Mouse (Mus musculus): ENCODE data around the gene Pla2g4c.
"Not testable (repeated sequence)": the region's sequence is repeated elsewhere in the genome, so short reads cannot be mapped to it uniquely, and the experiment has no call there.

Pla2g4c gene

DNA sequence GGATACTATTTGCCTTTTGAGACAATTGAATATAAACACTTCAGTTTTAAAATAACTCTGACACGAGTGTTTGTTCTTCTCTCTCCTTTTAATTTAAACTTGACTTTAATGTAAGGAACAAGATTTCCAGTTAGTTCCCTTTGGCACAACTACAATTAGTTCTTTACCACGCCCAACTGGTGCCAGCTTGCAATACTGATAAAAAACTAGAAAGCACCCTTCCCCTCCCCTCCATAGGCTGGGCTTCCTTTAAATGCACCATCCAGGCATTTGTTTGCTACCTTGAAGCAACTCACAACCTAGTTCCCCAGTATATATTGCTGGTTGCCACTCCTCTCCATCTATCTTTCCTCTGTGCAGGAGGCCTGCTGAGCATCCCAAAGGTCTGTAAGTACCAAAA is at the start of gene Pla2g4c:
TSS of gene Pla2g4c (plus strand) at position 340 of the 400 bp plus-strand sequence.
- no peak for DNase-seq (ENCODE audit: low spot score)

DNA sequence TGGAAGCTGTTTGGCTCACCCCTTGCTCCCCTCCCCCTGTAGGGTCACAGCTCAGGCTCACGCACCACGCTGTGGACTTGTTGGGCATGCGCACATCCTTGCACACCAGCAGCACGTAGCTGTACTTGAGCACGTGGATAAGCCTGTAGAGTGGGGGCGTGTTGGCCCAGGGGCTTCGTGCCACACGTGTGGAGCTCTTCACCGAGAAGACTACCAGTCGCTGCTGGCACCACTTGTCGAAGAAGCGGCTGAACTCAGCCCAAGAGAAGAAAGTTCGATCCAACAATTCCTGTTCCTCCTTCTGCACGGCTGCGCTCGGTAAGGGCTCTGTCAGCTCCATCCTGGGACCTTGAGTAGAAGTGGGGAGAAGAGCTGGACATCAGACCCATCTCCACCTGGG is 47.4 kb upstream of the Pla2g4c start, which contains the start of gene Lig1:
TSS of gene Lig1 (plus strand) at position 203 of the 400 bp plus-strand sequence.
- DNase-seq (ENCODE audit: low spot score), result no peak

DNA sequence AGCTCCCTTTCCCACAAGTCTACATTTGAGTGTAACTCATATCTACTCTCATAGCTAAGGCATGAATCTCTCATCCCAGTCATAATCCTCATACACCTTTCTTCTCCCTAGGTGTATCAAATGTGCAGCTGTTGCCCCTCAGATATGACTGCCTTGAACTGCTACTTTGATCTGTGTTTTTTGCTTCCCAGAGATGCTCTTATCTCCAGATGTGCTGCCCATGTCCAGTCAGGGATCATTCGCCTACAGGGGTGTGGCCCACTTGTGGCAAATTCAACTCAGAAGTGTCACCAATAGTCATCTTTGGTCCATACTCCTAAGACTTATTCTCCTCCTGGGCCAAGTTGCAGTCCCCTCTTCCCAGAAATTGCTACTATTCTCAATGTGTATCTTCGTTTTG is 46.6 kb upstream of the Pla2g4c start:
- DNase-seq (ENCODE audit: low spot score), result no peak

DNA sequence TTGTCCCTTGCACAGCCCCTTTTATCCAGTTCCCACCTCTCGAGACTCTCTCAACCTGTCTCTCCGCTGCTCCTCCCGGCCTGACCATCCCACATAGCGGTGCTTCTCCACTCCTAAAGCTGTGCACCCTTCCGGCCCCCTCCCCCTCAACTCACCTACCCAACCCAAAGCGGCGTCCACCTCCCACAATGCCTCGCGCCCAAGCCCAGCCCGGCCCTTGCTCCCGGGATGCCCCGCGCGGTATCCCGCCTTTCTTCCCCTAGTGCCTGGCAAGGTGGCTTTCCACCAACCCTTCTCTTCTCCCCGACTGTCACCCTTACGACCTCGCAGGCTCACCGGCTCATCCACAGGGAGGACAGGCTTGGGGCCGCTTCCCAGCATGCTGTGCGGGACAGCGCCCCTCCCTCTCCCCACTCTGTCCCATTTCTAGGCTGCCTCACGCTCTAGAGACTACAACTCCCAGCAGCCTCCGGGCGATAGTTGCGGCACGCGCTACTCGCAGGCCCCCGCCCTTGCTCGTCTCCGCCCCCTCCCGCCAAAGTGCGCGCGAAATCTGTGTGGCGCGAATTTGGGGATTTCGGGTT is 46.1 kb upstream of the Pla2g4c start, which contains the start of gene Zswim9:
TSS of gene Zswim9 (minus strand) at position 414 of the 584 bp plus-strand sequence.
- DNase-seq (ENCODE audit: low spot score), result peak; percentile 96

DNA sequence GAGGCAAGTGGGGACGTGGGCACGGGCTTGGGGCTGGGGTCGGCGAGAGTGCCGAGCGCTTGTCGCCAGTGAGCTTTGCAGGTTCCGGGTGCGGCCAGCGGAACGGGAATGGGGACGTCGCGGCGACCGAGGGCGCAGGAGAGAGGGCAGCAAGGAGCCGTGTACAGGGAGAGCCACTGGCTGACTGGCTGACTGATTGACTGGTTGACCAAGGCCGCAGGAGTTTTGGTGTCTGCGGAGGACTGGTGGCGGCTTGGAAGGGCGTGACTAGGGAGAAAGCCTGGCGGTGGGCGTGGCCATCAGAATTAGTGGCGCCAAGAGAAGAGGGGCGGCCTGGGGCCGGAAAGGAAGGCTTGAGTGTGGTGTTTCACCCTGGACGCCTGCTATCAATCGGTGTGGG is 45.5 kb upstream of the Pla2g4c start:
- not testable (repeated sequence) for DNase-seq (ENCODE audit: low spot score)

DNA sequence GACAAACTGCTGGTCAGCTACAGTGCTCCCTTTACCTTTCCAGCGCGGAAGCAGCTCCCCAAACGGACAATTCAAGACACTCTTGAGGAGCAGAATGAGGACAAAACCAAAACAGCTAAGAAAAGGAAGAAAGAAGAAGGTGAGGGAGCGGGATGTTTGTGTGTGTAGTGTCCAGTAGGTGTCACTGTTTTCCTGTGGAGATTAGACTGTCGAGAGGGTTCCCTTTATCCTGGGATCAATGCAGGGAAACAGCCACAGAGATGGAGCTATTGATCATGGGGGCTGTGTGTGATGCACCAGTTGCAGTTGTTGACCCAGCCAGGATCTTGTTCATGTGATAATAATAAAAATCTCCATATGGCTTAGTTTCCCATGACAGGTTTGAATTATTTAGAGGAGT is 35.8 kb upstream of the Pla2g4c start:
- DNase-seq (ENCODE audit: low spot score), result no peak

DNA sequence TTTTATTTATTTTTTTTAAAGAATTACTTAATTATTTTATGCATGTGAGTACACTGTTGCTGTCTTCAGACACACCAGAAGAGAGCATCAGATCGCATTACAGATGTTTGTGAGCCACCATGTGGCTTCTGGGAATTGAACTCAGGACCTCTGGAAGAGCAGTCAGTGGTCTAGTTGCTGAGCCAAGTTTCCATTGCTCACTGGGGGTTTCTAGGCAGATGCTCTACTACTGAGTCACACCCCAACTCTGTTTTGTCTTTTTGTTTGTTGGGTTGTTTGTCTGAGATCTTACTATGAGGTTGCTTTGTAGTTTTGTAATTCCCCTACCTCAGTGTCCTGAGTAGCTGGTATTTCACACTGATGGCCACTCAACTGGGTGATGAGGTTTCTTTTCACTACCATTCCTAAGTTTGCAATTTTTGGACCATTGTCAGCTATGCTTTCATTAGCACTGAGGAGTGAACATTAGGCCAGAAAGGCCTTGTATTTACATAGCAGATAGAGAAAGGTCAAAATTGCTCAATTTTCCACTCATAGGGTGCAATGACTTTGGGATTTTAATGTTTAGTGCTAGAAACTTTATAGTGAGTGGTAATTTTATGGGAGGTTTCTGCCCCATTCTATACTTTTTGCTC is 34.3 kb upstream of the Pla2g4c start:
- no peak for DNase-seq (ENCODE audit: low spot score)

DNA sequence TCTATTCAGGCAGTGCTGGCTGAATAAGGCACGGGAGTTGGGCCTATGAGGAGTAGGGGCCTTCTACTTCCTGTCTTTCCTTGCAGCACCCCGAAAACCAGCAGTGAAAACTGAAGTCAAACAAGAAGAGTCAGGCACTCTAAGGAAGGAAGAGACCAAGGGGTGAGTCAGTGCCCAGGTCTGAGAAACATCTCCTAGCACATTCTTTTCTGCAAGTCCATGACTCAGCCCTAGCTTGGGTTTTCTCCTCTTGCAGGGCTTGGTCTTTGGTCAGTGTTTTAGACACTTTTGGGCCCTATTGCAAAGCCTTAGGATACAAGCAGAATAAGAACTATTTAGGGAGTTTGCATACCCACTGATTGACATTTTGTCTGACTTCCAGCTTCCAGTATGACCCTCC is 33.1 kb upstream of the Pla2g4c start:
- DNase-seq (ENCODE audit: low spot score), result no peak

DNA sequence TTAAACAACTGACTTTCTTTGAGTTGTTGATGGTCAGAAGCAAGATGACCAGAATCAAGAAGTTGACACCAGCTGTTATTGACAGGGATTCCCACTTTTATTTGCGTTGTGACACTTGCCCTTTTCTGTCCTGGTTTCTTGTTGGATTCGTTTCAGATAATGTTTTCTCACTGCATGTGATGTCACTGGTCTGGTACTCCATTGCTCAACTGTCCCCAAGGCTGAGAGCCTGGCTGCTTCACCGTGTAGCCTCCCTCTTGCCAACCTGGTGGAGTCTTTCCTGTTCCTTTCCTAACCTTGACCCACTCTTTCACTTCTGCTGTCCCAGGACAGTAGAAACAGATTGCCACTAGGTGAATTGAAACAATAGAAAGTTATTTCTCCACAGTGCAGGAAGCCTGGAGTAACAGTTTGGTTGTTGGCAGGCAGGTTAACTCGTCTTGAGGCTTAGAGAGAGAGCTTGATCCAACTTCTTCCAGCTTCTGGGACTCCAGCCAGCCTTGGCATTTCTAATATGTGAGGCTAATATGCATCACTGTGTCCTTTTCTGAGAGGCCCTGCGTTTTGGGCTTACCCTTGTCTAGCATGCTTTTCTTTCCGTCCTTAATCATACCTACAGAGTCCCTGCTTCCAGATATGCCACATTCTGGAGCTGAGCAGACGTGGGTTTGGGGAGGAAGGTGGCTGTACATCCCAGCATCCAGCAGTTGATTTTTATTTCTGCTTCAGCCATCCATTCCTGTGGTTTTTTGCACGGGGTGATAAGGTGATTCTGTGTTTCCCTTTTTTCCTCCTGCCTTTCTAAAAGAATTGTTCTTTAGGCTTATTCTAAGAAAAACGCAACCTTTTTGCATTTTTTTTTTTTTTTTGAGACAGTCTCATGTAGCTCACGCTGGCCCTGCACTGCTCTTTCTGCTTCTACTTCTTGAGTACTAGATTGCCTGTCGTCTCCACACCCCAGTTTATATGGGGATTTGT is 30.3 kb upstream of the Pla2g4c start:
- no peak for DNase-seq (ENCODE audit: low spot score)

DNA sequence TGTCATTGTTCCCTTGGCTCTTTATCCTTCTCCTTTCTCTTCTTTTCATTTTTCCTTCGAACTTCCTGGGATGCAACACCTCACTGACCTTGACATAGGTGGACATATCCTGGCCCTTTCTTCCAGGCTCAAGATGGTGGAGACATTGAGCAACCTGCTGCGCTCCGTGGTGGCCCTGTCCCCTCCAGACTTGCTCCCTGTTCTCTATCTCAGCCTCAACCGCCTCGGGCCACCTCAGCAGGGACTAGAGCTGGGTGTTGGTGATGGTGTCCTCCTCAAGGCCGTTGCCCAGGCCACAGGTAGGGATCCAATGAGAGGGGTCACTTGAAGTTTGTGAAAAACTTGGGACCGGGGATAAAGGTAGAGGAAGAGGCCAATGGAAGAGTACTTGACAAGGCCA is 29.2 kb upstream of the Pla2g4c start:
- no peak for DNase-seq (ENCODE audit: low spot score)

DNA sequence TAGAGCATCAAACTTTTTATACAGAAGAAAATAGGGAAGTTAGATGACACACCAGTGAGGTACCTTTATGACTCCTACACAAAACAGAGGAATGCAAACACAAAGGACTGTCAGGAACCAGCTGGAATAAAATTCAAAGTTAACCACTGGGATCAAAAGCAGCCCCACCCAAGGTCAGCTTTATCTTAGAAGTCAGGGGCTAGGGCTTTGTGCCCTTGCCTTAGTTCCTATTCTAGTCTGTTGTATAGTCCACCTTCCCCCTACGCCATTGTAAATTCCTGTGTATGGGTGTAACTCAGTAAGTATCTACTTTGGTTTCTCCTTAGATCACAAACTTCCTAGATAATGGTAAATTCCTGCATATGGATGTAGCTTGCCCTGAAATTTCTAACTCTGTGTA is 26.8 kb upstream of the Pla2g4c start:
- no peak for DNase-seq (ENCODE audit: low spot score)

DNA sequence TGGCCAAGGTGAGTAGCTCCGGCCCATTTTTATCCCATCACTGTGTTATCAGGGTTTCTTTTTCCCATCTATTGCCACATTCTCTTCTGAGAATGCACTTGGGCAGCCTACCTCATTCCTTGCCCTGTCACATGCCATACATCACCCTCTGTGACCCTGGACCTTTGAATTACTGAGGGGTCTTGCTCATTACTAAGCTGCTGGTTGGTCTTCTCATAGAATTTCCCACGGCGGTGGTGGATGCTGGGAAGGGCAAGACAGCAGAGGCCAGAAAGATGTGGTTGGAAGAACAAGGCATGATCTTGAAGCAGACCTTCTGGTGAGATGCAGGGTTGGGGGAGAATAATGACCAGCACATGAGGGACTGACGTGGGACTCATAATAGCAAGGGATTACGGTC is 25.6 kb upstream of the Pla2g4c start:
- DNase-seq (ENCODE audit: low spot score), result peak; percentile 22

DNA sequence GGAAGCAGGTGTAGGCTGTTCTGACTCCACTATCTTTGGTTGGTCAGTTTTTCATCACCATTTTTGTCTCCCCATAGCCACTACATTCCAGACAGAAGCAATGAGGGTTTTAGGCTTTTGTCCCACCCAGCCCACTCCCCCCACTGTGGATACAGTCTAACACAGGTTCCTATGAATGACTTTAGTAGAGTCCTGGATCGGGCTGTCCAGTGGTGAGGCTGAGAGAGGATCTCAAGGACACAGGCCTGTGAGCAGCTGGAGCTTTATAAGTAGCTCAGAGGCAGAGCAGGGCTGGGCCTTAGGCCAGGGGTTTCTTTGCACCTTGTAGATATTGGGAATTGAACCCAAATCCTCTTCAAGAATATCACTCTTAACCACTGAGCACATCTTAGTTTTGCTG is 22.8 kb upstream of the Pla2g4c start:
- peak; percentile 23 for DNase-seq (ENCODE audit: low spot score)

DNA sequence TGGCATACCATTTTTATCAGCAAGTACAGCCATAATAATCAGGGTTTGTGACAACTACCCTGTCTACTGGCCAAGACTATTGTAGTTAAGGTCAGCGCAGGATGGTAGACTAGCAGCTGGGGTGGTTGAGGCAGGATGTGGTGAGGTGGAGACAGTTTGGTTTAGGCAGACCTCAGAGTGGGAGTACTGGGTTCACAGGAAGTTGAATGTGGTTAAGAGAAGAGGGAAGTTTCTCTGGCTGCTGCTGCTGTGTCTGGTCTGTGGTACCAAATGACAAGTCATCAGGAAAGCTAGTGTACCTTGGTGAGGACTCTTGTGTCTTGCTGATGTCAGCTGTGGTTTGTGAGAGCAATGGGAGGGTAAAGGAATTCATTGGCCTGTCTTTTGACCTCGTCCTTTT is 21.7 kb upstream of the Pla2g4c start:
- DNase-seq (ENCODE audit: low spot score), result peak; percentile 15

DNA sequence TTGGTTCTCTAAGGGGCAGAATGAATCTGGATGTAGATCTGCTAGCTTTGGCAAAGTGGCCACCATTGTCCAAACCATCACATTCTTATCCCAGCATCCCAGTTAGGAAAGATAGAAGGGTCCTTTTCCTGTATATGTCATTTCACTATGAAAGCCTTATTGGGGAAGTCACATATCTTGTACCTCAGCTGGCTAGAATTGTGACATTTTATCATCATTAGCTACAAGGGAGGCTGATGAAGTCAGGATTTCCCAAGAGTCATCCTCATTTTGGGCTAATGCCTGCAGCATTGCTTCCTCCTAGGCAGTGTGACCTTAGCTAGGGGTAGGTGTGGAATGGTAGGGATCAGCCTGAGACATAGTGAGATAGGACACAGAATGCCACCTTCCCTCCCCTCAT is 21.1 kb upstream of the Pla2g4c start:
- no peak for DNase-seq (ENCODE audit: low spot score)

DNA sequence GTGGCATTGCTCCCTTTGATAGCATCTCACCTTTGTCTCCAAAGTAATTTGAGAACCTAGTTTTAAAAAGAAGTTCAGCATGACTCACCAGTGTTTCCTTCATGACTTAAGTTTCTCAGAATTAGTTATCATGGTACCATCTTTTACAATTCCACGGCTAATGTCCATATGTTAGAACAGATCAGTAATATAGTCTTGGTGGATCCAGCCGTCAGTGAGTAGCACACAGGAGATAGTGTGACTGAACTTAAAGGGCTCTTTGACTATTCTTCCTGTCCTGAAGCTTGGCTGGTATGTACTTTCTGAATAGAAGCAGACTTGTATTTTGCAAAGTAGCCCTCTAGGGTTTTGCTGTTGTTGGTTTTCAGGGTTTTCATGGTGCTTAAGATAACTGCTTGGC is 15.0 kb upstream of the Pla2g4c start:
- DNase-seq (ENCODE audit: low spot score), result no peak

DNA sequence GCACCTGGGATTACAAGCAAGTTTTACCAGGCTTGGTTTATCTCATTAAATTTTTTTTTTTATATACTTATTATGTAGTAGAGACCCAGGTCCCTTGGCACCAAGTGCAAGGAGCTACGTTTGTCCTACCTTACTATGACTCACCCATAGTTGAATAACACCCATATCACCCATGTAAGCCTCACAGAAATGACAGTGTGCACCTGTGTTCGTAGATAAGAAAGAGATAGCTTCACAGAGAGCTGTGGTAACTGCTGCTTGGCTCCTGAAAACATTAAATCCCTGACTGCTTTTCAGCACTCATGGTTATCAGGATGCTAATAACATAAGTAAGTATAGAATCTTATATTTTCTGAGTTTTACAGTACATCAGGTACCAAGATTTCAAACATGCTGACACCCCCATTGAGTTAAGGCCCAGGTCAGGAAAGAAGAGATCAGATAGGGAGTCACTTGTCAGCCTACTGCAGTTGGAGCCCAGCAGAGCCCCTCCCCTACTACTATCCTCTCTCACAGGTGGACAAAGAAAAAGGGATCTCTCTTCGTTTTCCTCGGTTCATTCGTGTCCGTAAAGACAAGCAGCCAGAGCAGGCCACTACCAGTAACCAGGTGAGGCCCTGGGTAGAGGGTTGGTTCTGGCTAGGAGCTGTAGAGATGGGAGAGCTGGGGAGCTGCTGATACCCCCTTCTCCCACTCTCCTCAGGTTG is 13.8 kb upstream of the Pla2g4c start:
- no peak for DNase-seq (ENCODE audit: low spot score)

DNA sequence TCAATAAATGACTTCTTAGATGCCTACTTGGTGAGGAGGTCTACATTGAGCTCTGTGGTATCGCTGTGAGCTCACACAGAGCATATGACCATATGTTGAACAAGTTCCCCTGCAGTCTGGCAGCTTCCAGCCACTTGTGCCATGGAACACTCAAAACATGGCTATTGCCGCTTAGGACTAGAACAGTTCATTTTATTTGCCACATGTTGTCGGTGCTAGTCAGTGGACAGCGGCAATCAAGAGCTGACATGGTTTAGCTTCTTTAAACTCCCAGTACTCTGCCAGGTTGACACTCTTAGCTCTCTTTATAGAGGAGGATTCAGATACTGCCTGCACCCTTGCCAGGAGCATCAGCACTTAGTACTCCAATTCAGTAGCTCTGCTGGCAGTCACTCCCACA is 13.1 kb upstream of the Pla2g4c start:
- DNase-seq (ENCODE audit: low spot score), result no peak

DNA sequence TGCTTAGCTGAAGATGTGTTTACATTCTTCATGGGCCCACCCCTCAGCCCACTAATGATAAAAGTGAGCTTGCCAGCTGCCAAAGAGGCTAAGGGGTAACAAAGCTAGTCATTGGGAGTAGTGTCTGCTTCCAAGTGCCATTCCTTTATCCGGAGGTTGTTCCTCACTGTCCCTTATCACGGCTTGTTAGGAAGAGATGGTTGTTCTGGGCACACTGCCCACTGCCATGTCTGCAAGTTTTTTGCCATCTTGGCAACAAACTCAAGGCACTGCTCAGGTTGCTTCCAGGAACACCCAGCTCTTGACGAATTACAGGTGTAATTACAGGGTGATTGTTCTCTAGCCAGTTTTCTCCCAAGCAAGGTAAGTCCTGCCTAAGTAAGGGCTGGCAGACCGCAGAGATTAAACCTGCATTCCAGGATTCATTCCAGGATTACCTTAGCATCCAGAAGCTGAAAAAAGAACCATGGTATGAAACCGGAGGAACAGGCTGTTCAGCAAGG is 10.3 kb upstream of the Pla2g4c start:
- peak; percentile 48 for DNase-seq (ENCODE audit: low spot score)

DNA sequence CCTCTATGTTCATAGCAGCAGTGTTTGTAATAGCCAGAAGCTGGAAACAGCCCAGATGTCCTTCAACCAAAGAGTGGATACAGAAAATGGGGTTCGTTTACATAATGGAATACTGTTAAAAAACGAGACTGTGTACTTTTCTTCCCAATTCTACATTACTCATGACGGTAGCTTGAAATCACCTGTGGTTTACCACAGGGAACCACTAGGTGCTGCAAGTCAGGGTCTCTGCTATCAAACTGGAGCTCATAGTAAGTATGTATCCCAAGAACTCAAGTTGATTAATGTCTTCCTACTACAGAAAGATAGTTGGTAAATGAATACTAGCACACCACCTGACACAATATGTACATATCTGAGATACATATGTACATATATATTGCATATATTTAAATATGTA is 3.0 kb upstream of the Pla2g4c start:
- DNase-seq (ENCODE audit: low spot score), result no peak

DNA sequence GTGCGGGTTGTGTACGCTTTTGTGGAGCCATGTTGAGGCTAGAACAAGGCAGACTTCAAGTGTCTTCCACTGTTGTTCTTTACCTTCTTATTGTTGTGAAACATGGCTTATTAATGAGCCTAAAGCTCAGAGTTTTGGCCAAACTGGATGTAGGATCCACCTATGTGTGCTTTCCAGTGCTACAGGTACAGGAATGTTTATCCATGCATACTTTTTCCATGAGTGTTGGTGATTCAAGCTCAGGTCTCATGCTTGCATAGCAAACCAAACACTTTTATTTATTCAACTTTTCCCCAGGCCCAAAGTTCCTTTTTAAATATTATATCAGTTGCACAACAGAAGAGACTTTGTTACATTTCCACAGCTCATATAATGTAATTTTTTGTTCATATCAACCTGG is 6.1 kb downstream of the Pla2g4c start:
- no peak for DNase-seq (ENCODE audit: low spot score)

DNA sequence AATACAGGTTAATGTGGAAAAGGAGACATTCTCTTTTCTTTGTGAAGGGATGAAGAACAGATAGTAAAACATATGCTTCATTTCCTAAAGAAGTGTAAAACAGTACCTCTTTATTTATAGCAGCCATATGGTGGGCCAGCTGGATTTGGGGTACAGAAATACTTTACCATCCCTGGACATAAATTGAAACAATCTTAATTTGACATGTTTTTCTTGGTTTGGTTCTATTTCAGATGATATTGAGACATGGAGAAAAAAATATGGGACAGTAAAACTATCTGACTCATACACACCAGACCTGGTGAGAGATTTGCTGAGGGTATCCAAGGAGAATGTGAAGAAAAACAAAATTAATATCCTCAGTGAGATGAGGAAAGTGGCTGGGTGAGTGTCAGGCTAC is 31.5 kb downstream of the Pla2g4c start:
- DNase-seq (ENCODE audit: low spot score), result no peak
